Mouse (Mus musculus): Measurements from ENCODE around the gene Tnrc18.
A peak's percentile ranks its signal among the peaks of the same experiment; 100 is the strongest.
"Not testable (repeated sequence)": the region's sequence is repeated elsewhere in the genome, so short reads cannot be mapped to it uniquely, and the experiment has no call there.

Tnrc18 gene

GRCm38 (mm10) chr5:142817524-142818434, at the start of gene Tnrc18:
Gene Tnrc18 (minus strand): TSS chr5:142817662.
- DNase-seq = peak; percentile 67

DNA sequence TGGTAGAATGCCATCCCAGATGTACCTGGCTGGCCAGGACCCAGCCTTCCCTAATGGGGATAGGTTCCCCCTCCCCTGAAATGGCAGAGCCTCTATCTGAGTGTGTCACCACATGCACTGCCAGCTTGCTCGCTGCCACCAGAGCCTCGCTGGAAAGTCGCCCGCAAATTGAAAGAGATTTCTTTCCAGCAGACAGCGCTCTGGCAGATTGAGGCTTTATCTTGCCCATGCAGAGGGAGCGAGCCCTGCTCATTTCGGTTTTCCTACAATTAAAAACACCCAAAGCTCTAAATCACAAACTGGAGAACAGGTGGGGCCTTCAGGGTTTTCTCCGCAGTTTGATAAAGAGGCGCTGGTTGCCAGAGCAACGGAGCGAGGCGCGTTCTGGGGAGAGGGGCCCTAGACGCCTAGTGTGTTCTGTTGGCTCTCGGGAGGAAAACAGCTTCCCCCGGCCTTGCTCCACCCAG, 40.3 kb upstream of the Tnrc18 start:
- DNase-seq = no peak

DNA sequence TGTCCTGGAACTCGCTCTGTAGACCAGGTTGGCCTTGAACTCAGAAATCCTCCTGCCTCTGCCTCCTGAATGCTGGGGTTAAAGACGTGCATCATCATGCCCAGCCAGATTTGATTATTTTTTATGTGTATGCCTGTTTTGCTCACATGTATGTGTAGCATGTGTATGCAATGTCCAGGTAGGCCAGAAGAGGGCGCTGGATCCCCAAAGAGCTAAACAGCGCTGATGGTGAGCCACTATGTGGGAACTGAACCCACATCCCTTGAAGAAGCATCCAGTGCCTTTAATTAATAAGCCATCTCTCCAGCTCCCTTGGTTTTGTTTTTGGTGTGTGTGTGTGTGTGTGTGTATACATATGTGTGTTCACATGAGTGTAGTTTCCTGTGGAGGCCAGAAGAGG, 38.9 kb upstream of the Tnrc18 start:
- DNase-seq = no peak

- peak; percentile 24 for DNase-seq
Measured at GRCm38 (mm10) chr5:142854877-142855276, 37.4 kb upstream of the Tnrc18 start.

- DNase-seq = no peak
Measured at GRCm38 (mm10) chr5:142853585-142853984, 36.1 kb upstream of the Tnrc18 start.

- DNase-seq = no peak
Measured at GRCm38 (mm10) chr5:142851681-142852049, 34.2 kb upstream of the Tnrc18 start.

DNA sequence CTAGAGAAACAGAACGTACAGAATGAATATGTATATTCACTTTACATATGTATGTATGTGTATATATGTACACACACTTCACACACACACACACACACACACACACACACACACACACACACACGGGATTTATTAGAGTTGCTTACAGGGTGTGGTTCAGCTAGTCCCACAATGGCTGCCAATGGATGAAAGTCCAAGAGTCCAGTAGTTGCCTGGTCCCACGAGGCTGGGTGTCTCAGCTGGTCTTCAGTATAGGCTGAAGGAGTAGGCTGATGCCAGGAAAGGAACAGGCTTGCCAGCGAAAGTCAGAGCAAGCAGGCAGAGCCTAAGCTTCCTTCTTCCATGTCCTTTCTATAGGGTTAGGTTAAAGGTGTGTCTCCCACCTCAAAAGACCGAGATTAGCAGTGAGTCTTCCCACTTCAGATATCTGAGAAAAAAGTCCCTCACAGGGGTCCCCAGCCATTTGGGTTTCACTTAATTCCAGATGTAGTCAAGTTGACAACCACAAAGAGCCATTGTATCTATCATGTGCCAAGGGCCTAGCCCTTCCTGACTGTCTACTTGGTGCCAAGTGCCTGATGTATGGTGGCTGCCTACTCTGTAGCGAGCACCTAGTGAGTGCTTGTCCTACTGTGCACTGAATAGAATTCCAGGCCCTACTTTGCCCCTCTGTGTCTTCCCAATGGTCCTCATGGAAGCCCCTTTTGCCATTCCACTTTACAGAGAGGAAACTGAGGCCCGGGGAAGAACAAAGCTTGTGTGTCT, 33.6 kb upstream of the Tnrc18 start:
- no peak for DNase-seq

- no peak for DNase-seq
Measured at GRCm38 (mm10) chr5:142850476-142850875, 33.0 kb upstream of the Tnrc18 start.

GRCm38 (mm10) chr5:142848911-142849310, 31.4 kb upstream of the Tnrc18 start:
- DNase-seq = no peak

- no peak for DNase-seq
Measured at GRCm38 (mm10) chr5:142848149-142848548, 30.7 kb upstream of the Tnrc18 start.

GRCm38 (mm10) chr5:142844467-142844866, 27.0 kb upstream of the Tnrc18 start:
- DNase-seq = no peak

DNA sequence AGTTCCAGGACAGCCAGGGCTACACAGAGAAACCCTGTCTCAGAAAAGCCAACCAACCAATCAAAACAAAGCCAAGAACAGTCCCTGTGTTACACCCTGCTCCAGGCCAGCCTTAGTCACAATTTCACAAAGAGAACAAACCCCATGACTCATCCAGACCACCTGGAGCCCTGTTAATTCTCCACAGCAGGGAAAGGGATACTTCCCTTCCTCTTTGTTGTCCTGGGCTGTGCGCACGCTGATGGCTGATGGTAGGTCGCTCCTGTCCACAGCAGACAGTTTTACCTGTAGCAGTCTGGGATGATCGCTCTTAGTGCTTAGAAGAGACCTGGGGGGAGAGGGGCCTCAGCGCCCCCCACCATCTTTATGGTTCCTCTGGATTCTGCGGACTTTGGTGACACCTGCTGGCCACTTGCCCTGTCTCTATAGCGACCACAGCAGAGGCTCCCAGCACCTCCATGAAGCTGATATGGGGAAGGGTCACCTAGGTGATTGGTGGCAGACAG, 24.7 kb upstream of the Tnrc18 start:
- DNase-seq = peak; percentile 29

DNA sequence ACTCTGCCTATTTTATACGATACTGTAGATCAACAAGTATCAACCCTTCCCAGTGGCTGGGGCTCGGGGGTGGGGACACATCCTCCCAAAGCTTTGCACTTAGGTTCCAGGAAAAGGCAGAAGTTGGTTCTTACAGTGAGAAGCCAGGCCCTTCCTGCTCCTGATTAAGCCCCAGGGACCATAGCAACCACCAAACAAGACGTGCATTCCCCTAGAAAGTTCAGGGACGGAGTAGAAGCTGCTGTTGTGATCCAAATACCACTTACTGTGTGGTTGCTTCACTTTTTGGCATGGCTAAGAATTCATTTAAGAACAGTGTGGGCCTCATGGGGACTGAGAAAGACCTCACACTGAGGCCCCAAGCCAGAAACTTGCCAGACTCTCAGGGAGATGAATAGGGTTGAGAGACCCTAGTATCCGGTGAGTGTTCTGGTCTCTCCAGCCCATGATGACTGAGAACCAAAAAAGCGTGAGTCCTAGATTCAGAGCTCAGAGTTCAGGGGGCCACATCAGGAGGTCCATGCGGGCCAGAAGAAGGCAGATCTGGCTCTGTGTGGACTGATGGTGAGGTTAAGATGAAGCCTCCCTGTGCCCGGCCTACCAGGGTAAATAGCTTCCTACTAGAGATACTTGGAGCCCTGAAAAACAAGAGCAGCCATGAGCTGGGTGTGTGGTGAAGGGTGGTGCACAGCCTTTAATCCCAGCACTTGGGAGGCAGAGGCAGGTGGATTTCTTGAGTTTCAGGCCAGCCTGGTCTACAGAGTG, 24.1 kb upstream of the Tnrc18 start:
- no peak for DNase-seq

GRCm38 (mm10) chr5:142837427-142837826, 20.0 kb upstream of the Tnrc18 start:
- not testable (repeated sequence) for DNase-seq

GRCm38 (mm10) chr5:142836891-142837290, 19.4 kb upstream of the Tnrc18 start:
- no peak for DNase-seq

- DNase-seq = no peak
Measured at GRCm38 (mm10) chr5:142833646-142834438, 16.4 kb upstream of the Tnrc18 start.

DNA sequence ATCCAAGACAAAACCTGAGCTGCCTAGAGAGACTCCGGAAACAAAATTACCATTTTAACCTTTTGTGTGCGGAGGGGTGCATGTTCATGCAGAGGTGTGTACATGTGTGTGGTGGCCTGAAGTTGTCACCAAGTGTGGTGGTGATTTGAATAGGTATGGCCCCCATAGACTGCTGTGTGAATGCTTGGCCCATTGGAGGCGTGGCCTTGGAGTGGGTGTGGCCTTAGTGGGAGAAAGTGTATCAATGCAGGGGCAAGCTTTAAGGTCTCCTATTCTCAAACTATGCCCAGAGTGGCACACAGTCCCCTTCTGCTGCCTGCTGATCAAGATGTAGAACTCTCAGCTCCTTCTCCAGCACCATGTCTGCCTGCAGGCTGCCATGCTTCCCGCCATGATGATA, 8.7 kb upstream of the Tnrc18 start:
- no peak for DNase-seq

DNA sequence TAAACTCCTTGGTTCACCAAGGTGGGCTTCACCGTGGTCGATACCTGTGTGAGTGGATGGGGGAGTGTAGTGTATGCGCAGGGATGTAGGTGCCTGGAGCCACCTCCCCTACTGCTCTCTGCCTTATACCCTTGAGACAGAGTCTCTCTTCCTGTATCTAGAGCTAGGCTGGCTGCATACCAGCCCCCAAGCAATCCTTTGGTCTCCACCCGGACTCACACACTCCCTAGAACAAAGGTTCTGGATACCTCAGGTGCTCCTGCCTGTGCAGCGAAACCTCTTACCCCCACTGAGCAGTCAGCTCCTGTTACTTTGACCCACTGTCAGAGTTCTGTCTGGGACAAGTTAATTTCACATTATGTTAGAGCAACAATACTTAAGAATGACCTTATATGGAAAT, 8.2 kb upstream of the Tnrc18 start:
- no peak for DNase-seq

- DNase-seq = no peak
Measured at GRCm38 (mm10) chr5:142824091-142824490, 6.6 kb upstream of the Tnrc18 start.

GRCm38 (mm10) chr5:142823096-142824062, 5.9 kb upstream of the Tnrc18 start:
- no peak for DNase-seq

Measured in thymus, postnatal 14 days (tissue).